Mouse (Mus musculus) embryo, embryonic 10 days (tissue): ENCODE measurements at regions not wholly inside any gene's neighbourhood (a gene's known extent, or its start where the extent isn't known, plus 50 kb on each side); places are given as distances from the start of the nearest gene placed in this dataset.

Experiments
- DNase-seq: peaks from one replicate; pipeline ENCODE4 v3.0.0-alpha.2; 2015; ENCODE audit warnings: low spot score

DNA sequence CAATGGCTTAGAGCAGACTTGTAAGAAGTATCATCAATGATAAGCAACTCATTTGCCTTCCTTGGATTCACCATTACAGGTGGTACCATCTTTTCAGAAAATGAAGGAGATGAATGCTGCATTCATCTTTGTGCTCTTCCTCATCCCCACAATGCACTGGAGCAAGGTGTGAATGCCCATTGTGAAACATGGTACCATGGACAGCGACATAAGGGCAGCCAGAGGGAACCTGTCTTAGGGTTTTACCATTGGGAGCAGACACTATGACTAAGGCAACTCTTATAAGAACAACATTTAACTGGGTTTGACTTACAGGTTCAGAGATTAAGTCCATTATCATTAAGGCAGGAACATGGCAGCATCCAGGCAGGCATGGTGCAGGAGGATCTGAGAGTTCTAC is 60.1 kb upstream of the Kcnj6 start:
- DNase-seq, result peak; percentile 63

DNA sequence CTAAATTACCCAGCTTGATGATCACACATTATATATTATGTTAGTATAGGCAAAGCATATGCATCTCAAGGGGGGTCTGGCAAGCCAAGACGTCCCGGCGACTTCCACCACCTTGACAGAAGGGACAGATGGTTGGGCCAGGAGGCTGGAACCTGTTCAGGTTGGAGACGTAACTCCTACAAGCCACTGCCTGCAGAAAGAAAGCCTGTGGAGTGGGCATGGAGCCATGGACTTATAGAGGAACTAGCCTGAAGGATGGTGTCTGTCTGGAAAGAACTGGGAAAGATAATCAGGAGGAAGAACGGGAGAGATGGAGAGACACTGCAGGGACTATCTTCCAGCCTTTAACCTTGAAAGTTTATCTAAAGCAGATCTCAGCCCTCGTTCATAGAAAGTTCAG is 66.9 kb upstream of the Kcnj6 start:
- DNase-seq, result no peak

DNA sequence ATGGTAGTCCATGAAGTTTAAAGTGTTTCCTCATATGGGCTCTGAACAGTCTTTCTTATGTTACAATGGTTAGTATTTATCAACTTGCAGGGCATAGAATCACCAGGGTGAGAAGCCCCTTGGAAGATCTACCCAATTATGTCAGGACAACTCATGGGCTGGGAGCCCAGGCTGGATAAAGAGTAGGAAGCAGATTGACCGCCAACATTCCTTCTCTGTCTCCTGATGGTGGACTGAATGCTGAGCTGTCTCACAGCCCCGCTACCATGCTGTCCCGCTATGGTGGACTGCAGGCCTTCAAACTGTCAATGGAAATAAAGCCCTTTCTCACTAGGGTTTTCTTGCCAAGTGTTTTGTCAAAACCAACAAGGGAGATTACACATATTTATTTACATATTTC is 69.2 kb upstream of the Kcnj6 start:
- DNase-seq, result no peak

DNA sequence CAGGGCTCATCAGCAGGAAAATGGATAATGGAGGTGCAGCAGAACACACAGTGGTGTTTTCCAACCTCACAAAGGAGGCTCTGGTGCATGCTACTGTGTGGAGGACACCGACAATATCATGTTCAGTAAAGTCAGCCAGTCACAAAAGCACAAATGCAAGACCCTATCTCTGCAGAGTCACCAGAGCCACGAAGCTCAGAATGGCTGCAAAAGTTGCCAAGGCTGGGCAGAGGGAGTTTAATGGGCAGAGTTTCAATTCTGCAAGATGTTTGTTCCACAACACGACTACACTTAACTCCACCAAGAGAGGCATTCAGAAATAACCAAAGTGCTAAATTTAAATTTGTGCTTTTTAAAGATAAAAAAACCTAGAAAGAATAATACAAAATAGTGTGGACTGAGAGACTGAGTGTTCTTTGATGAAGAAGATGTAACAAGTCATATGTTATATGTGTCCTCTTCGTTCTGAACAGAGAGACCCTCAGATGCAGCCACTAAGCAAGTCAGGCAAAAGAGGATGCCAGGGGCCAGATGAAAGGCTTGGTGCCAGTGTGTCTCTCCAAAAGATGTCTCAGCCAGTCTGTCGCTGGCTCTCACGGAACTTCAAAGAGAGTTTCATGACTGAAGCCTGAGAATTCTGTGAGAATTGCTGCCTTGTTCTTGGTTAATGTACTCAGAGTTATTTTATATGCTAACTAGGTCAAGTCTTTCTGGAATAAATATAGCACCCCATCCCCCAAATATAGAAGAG is 95.1 kb upstream of the Kcnj6 start:
- no peak for DNase-seq

DNA sequence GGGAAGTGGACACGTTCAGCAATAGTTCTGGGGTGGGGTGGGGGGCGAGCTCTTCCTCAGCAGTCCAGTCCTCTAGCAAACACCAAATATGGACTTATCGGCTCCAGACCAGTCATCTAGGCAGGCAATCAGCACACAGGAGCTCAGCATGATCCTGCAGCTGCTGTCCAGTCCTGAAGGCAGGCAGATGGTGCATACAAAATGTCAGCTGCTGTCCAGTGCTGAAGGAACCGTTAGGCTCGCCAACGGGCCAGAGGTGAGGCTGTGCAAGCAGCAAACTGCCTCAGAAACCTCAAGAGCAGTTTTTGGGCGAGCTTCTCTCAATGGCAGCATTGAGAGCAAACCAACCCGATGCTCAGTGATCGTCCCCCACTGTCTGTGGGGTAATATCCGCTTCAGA is 96.3 kb upstream of the Kcnj6 start:
- peak; percentile 89 for DNase-seq

DNA sequence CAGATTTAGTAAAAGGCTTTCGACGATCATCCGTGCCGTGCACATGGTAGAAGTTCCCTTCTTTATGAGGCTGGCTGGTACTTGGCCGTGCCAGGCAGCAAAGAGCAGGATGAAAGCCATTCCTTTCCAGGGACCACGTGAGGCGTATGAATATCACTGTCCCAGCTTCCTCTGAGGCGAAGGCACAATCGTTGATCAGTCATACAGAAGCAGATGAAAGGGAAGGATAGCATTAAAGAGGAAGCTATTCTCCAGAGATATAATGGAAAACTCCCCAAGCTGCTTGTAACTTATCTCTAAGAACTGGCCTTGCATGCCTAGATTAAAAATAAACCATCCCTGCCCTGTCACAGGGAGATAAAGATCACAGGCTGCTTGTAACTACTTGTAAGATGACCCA is 103.5 kb upstream of the Kcnj6 start:
- no peak for DNase-seq

DNA sequence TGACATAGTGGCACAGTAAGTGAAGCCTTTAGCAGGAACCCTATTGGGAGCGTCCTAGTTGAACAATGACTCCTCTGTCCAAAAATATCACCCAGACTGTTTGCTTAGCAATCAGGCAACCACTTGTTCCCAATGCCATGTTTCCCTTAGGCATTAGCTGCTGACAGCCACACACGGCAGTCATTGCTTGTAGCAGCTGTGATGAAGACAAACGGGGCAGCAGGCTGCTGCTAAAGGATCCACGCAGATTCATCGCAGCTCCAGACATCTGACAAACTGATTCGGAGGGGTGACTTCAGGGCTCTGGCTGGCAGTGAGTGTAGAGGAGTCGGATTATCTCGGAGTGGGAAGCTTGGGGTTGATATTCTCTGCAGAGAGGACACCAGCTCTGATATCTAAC is 120.0 kb upstream of the Kcnj6 start:
- peak; percentile 39 for DNase-seq

DNA sequence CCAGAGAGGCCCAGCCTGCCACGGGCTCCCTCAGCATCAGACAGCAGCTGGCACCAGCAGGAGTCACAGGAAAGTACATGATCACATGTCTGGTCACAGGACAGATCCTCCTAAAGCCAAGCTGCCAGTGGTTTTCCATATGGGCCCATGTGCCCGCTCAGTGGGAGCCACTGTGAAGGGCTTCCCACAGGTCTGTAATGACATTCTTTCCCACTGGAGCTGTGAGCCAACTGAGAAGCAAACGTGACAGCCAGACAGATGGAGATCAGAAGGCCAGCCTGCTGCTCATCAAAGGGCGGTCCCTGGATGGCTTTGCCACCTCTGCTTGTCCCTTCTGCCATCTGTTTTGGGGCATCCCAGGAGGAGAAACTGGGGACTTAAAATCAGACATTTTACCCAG is 121.8 kb upstream of the Kcnj6 start:
- DNase-seq, result no peak

DNA sequence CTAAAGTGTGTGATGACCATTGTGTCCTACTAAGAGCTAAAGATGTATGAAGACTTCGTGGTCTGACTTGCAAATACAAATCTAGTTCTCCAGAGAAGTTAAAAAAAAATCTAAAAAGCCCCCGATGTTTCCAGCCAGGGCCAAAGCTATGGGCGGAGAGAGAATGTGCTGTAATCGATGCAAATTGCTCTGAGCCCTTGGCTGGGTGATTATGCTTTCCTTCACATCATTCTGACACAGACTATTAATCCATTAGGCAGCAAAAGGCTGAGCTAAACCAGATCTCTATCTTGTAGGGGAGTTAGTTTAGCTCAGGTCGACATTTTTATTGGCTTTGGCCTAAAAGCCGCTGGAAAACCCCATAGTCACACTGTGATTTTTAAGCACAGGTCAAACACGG is 124.5 kb upstream of the Kcnj6 start:
- peak; percentile 17 for DNase-seq

DNA sequence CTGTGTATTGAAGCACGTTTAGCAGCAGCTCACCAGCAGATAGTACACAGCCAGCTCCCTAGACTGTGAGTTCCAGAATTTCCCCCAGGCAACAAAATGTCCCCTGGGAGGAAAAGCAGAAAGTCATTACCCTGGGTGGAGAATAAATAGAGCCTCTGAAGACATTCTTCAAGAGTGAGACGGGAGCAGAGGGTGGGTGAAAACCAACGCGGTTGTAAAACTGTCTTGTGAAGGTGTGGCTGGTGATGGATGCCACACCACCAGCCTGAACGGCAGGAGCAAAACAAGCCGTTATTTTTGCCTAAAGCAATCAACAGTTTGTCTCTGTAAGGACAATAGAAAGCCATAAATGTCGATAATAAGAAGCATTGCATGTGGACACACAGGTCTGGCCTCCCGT is 129.7 kb upstream of the Kcnj15 start:
- no peak for DNase-seq

DNA sequence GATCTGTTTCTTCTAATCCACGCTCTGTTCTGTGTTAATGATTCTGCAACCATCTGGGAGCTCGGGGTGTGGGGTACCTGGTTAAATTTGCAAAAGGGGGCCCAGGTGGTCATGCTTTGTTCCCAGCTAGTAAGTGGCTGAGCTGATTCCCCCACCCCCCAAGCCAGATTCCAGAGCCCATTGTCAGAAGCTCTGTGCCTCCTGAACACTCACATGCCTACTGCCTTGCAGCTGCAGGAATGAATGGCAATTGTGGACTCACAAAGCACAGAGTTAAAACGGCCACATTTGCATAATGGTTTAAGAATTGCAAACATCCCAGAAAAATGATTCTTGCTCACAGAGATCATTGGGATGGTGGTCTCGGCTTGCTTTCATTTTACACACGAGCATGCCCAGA is 125.5 kb upstream of the Kcnj15 start:
- DNase-seq, result no peak

DNA sequence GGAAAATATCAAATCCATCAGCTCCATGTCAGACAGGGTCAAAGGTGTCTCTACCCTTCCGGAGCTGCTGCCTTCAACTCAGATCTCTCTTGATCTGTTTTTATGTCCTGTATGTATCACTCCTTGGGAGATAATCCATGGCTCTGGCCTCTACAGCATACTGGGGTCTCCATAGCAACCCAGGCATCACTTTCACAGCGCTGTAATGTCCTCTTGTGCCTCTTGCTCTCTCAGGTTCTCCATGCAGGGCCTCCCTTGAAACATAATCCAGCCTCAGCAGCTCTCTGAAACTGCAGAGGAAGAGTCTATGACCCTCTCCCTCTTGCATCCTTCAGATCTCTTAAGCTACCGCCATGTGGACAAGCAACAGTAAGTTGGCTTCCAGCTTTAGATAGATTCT is 118.5 kb upstream of the Kcnj15 start:
- DNase-seq, result no peak

DNA sequence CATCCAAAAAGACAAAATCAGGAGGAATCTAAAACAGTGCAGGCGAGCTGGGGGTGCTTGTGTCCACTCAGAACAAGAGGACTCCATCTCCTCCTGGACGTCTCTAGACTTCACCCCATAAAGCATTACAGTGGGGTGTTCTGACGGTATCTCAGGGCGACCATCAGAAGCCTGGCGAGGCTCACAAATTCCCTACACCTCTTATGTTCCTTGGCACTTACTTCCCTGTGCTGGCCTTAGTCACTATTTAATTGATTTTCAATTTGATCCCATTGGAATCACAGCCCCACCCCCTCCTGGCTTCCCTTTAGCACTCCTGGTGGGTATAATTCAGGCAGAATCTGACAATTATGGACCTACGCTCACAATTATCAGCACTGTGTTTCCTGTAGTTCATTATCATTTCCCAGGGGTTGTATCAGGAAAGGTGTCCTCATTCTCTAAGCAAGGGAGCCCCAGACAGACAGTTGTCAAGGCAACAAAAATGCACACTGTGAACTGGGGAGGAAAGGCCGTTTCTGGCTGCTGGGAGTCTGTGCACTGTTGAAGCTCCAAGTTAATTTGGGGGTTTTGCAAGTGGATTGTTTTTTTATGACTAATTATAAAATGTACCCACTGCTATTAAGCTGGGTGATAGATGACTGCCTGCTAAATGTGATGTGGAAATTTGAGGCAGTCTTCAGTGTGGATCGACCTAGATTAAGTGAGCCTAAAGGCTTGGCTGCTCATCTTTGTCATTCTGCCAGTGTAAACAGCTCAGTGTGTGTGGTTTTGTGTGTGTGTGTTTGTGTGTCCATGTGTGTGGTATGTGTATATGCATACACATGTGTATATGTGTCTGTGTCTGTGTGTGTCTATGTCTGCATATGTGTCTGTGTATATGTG is 115.6 kb upstream of the Kcnj15 start:
- DNase-seq, result no peak

DNA sequence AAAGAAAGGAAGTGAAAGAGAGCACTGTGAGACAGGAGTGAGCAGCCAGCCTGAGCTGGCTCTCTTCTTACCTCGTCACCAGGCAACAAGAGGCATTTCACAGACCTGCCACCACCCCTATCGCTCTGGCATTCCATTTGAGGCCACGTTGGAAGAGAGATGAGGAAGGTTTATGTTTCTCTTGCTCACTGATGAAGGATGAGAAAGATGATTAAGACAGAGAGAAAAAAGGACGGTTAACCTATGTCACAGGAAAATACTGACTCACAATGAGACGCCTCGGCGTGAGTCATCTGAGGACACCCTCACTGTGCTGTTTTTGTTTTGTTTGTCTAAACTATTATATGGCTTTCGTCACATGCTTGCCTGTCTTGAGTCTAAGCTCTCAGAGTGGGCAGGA is 106.9 kb upstream of the Kcnj15 start:
- DNase-seq, result no peak

DNA sequence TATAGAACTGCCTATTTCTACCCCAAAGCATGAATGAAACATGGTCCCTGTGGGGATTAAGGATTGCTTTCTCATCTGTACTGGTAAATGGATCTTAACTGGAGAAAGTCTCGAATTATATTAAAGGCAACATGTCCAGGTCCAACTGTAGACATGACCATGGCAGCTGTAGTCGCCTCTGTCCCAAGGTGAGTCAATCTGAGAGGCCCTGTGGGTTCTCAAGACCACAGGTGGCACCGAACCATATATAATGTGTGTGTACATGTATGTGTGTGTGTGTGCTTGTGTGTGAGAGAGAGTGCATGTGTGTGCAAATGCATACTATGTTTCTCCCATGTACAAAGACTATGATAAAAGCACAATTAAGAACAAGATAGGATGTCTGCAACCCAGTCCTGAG is 105.9 kb upstream of the Kcnj15 start:
- no peak for DNase-seq

DNA sequence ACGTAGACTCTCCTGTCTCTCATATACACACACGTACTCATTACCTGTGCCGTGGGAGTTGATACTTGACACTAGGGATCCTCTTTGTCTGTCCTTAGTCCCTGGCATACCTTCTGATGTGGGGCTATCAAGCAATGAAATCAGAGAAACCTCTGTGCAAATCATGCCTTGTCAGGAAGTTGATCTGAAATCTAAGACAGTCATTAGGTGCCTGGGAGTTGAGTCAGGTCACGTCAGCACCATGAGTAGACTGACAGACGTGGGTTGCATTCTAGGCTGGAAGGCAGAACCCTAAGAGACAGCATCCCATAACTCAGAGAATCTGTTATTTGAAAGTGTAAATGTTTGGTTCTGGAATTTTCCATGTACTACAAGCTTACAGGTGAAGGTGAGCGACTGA is 105.4 kb upstream of the Kcnj15 start:
- no peak for DNase-seq

DNA sequence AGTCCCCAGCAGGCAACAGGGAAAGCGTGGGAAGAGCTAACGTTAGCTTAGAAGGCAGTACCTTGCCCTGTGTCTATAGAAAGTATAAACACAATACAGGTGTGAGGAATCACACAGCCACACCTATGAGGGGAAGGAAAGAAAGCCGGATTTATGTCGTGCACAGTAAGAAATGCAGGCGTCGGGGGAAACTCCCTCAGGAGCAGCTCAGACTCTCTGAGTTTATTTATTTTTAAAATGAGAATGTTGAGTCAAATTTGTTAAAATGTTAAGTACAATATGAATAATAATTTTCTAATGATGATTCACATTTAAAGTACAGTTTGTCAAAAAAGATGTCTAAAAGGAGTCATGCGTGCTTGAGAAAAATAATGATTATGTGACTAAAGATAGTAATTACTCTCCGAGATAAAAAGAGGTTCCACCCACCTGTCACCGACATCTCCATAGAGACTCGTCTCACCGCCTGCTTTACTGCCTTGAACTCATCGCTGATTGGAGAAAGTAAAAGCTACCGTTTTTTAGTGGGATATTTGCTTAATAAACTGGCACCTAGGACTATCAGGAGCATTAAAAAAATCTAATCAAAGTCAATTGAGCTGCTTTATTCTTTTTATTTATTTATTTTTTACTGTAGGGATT is 104.5 kb upstream of the Kcnj15 start:
- no peak for DNase-seq

DNA sequence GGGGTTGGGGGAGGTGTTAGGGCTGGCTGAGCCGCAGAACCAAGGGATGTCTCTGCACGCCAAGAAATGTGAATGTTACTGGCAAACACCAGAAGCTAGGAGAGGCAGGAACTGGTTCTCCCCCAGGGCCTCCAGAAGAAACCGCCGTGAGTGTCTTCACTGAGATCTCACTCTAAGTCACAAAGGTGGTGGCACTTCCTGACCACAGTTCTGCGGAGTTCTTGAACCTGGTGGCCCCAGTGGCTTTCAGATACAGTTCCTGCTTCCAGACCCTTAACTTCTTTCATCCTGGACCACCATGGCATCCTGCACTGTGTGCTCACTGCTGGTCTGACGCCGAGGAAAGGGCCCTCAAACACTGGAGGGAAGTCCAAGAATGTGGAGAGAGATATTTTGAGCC is 89.0 kb upstream of the Kcnj15 start:
- DNase-seq, result no peak

DNA sequence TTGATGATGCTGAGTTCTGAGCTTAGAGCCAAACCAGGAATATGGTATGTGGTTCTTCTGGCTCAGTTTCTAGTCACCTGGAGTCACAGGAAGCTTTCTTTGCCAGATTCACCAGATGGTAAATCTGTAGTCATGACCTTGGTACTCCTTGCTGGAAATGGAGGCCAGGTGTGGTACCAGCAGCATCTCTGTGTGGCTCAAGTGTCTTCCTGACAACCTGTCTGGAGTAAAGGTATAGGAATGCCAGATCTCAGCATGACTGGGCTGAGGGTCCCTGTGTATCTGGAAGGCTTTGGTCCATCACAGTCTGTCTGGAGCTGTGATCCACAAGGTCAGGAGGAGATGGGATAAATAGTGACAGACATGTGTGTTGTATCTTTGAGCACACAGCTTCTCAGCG is 88.0 kb upstream of the Kcnj15 start:
- no peak for DNase-seq

DNA sequence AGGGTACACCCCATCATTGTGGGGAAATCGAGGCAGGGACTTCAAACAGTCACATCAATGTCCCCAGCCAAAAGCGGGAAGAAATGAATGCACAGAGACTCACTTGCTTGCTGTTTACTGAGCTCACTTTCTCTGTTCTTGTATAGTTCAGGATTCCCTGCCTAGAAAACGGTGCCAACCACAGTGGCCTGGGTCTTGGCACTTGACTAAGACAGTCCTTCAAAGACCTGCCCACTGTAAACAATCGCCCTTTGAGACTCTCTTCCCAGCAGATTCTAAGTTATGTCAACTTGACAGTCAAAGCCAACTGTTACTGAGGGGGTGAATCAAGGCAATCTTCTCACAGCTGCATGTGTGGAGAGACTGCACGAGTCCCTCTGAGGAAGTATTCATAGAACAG is 76.8 kb upstream of the Kcnj15 start:
- no peak for DNase-seq

DNA sequence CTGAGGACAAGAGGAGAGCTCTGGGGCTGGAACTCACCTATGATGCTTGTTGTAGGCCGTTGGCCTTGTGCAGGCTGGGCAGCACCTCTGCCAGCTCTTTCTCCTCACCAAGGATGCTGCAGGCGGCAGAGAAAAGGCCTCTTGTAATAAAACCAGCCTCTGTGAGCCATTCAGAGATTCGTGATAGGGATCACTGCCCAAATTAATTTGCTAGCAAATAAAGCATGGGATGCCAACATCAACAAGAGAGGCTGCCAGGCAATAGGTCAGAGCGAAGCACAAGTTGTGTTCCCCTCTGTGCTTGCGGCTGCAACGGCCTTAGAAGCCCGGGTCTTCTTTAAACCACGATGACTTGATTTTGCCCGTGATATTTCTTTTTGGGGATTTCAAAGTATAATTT is 72.0 kb upstream of the Kcnj15 start:
- DNase-seq, result no peak

DNA sequence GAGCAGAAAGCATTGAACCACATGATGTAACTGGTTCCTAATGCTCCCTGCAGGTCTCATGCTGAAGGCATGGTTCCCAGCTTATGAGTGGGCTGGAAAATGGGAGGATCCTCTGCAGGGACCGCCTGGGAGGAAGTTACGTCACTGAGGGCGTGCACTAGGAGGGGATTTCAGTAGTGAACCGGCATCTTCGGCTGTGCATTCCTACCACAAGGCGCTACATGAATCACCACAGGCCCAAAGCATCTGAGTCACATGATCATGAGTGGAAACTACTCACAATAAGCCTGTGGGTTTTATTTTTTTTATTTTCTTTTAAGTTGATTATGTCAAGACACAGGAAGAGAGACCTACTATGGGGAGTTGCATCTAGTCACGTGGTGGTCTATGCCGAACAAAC is 68.2 kb upstream of the Kcnj15 start:
- no peak for DNase-seq

DNA sequence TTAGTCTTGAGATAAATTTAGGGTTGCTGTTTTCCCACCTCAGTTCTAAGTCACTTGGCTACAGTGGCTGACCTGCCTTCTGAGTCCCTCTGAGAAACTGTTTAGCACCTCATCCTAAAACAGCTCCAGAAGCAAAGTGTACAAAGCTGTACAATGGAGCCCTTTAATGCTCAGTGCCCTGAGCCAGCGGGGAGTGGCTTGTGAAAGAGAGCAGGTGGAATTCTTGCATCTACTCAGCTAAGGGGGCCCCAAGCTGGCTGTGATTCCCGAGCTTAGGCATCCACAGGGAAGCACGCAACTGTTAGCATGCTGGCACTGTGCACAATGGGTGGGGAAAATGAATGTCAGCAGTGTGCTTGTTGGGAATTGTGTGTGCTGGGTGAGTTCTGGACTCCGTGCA is 63.2 kb upstream of the Kcnj15 start:
- no peak for DNase-seq
